Mouse (Mus musculus) lung, postnatal 10 days (tissue): ENCODE results near the gene Derl3.

Experiments
- DNase-seq: peaks from one replicate; pipeline ENCODE4 v3.0.0; 2021

Gene Derl3

DNA sequence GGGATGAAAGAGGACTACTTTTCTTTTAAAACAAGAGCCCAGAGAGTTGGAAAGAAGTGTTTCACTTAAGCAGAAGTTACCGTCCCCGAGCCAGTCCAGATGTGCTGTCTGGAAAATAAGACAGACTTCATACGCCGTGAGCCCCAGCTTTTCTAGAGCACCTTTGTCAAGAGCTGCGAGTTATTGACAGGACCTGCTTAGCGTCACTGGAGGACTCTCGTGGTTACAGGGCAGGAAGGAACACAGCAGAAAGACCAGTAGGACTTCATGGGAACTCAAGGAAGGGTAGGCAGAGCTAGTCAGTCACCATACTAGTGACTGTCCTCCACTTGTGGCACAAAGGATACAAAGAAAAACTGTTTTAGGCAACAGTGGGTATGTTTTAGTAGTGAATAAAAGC is 22.3 kb downstream of the Derl3 start:
- no peak for DNase-seq

GRCm38 (mm10) chr10:75916840-75917239 is 23.6 kb downstream of the Derl3 start:
- DNase-seq = no peak

- peak; percentile 41 for DNase-seq
Observed at GRCm38 (mm10) chr10:75919026-75919425, 25.8 kb downstream of the Derl3 start.

DNA sequence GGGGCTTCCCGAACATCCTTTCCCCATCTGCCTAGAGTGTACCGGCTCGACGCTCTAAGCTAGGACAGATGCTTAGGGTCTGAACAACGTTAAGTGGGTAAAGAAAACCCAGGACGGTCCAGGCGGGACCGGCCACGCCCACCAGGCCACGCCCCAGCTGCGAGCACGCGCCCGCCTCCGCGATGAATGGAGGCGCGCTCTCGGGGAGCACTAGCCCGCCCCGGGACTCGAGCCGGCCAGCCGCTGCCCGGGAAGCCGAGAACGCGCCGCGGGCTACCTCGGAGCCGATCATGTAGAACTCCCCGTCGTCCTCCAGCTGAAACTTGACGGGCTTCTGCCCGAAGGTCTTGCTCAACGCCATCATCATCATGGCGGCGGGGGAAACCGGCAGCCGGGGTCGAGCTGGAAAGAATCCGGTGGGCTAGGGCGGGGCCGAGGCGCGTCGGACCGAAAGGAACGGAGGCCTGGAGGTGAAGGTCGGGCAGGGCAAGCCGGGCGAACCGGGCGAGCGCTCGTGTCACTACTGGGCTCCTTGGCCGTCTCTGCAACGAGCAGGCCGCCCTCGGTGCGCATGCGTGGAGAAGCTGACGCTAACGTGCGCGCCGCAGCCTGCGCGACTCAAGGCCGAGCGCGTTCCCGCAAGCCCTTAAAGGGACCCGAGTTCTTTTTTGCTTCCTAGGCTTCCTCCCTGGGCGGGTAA is 28.0 kb downstream of the Derl3 start, which contains the start of gene Smarcb1:
Gene Smarcb1, minus strand, starts transcription at position 592 of the 700 bp plus-strand sequence.
- DNase-seq = peak; percentile 96

DNA sequence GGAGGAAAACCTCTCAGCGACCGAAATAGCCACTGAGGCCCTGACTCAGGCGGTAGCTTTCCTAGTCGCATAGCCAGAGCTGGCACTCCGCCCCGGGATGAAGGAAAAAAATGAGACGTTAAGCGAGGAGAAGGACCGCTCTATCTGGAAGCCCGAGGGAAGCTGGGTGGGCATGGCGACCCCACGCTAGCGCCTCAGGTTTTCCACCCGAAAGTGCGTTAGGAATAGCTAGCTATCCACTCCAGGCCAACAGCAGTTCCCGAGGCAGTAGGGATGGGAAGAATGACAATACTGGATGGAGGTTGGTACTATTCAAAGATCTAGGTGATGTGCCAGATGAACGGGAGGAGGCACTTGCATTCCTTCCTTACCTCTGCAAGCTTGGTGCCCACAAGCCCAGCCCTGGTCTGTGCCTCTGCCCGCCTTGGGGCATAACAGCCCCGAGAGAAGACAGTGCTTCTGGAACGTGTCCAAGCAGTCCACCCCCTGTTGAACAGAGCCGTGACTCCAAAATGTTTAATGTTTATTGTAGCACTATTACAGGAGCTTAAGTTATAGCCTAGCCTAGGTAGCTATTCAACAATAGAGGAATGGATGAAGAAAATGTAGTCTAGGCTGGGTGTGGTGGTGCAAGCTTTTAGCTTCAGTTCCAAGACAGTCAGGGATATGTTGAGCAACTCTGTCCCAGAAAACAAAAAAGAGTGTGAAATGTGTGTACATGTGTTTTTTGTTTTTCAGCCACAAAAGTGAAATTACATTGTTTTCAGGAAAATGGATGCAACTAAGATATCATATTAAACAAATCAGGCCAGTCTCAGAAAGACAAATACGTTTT is 28.7 kb downstream of the Derl3 start:
- DNase-seq = peak; percentile 32

DNA sequence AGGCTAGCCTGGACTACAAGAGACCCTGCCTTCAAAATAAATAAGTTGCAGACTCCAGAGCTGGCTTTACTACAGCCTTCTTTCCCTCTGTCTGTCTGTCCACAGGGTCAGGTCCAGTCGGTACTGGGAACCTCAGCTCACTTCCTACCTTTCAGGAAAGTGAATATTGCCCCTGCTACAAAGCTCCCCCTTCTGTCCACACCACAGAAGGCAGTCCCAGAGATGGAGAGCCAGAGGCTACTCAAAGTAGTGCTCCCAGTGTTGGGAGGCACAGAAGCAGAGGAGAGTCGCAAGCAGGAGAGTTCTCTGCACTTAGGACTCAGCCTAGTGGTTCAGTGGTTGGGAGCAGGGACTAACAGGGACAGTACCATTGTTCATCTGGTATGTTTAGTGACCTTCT is 31.1 kb downstream of the Derl3 start:
- peak; percentile 29 for DNase-seq

GRCm38 (mm10) chr10:75926396-75926795 is 33.2 kb downstream of the Derl3 start:
- DNase-seq = no peak

GRCm38 (mm10) chr10:75930304-75930703 is 37.1 kb downstream of the Derl3 start:
- DNase-seq = peak; percentile 81

GRCm38 (mm10) chr10:75931311-75931710 is 38.1 kb downstream of the Derl3 start:
- DNase-seq = no peak

GRCm38 (mm10) chr10:75932081-75932678 is 39.0 kb downstream of the Derl3 start:
- peak; percentile 69 for DNase-seq

DNA sequence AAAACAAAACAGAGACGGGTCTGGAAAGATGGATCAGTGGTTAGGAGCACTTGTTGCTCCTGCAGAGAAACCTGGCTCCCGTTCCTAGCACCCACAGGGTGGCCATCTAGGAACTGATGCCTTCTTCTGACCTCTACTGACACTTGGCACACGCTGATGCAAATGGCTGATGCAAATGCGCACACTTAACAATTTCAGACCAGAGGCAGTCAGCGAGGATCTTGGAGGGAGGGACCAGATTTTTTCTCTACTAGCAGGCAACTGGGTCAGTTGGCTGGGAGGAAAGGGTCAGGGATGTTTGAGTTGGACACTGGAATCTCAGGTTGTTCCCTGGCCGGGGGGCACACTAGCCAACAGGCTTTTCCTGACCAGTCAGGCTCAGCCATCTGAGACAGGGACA is 39.7 kb downstream of the Derl3 start, which contains the start of gene Chchd10:
Gene Chchd10, plus strand, starts transcription at position 240 of the 400 bp plus-strand sequence.
- DNase-seq = no peak

GRCm38 (mm10) chr10:75934991-75935390 is 41.8 kb downstream of the Derl3 start:
- no peak for DNase-seq

GRCm38 (mm10) chr10:75935680-75936541 is 42.7 kb downstream of the Derl3 start, which contains the start of gene Mmp11:
TSS of gene Mmp11 (minus strand) at chr10:75936496.
- DNase-seq = peak; percentile 70

DNA sequence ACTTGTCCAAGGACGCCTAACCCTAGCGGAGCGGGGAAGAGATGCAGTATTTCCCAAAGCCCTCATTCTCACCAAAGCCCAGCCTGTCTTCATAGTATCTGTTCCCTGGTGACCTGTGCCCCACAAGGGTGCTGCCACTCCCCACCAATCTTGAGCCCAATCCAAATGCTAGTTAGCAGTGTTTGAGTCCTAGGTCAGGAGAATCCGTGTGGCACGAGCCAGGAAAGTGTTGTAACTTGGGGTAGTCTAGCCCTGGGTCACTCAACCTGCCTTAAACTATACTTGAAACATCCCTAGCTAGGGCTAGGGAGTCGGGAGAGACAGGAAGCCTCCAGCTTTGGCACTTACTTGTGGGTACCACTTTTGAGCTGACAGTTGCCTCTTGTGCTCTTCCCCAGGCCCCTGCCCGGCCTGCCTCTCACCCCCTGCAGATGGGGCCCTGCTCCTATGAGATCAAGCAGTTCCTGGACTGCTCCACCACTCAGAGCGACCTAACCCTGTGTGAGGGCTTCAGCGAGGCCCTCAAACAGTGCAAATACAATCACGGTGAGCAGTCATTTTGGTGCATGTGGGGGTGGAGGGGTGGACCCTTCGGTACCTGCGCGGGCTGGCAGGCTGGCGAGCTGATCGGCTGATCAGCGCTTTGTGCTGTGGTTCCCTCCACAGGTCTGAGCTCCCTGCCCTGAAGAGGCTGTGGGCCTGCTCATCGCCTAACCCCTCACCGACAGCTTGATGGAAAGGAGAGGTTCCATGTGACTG is 43.9 kb downstream of the Derl3 start:
- no peak for DNase-seq

DNA sequence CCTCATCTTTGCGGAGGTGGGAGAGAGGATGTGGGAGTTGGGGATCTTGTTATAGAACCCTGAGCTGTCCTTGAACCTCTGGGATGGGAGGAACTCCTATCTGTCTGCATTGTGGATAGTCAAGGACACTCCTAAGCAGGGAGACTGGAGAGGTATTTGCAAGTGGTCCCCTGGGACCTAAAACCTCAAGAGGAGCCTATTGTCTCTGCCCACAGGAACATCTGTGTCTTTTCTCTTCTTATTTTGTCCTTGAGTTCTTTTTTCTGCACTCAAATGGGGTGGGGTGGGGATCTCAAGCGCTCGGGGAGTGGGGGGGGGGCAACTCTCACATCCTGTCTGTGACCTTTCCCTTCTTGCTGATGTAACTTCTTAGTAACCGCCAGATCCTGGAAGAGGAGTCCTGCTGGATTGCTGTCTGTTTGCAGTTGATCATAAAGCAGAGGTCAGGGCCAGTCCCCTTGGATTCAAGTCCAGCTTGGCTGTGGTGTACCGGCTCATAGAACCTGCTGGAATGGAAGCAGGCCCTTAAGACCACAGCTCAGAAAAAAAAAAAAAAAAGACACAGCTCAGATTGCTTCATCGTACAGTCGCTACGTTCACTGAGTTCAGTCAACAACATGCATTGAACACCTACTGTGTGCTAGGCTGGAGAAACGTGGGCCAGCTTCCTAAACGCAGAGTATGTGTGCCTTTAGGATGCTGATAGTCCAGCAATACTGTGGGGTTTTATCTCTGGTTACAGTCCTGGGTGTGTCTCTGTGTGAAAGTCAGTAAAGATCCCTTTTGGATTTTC is 44.8 kb downstream of the Derl3 start:
- DNase-seq = no peak

DNA sequence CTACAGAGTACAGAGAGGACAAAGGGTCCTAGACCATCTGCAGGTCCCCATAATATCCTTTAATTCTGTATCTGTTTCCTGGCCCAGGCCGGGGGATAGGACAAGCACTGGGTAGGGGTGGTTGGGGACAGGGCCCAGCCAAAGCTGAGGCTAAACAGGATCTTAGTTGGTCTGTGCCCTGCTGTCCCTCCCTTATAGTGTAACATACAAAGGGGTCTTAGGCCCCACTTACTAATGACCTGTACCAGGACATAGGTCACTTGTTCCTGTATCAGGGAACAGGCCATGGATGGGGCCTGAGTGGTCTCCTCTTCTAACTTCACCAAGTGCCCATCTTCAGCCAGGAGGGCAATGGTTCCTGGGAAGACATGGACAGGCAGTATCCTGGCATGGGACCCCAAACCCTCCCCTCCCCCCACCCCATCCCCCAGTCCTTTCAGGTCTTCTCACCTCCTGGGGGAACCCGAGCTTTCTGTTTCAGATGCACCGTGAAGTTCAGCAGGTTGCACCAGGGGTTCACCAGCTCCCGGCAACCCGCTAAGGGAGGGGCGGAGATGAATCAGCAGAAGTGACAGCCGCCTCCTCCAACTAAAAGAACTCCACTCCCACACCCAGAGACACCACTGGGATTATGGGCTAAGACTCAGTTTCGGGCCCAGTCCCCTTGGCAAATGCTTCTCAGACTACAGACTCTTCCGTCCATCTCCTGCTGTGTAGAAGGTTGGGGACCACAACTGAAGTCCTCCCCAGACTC is 46.4 kb downstream of the Derl3 start:
- DNase-seq = no peak

- DNase-seq = no peak
Observed at GRCm38 (mm10) chr10:75940520-75940919, 47.3 kb downstream of the Derl3 start, which contains the start of gene Gm867. TSS of gene Gm867 (minus strand) at chr10:75940672.

DNA sequence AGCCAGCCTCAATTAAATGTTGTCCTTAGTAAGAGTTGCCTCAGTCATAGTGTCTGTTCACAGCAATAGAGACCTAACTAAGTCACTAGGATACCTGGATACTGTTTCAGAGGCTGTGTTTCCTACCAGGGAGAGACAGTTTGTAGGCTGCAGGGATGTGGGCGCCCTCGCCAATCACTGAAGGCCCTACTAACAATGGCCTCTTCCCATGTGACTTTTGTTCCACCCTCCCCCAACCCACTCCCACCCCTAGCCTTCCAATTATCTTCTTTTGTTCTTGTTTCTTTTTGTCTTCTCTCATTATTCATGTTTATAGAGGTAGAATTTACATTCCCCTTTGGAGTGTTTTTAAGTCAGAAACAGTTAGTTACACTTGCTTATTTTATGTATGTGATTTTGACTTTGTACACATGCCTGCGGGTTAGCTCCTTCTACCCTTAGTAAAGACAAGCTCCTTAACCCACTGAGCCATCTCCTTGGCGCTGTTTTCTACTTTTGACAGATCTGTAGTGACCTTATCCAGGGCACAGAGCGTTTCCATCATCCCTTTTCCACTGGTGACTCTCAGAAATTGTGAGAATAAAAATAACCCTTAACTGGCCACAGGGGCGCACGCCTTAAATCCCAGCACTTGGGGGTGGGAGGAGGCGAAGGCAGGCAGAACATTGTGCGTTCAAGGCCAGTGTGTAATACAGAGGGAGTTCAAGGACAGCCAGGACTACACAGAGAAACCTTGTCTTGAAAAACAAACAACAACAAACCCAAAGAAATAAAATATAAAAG is 48.0 kb downstream of the Derl3 start:
- no peak for DNase-seq
